Mouse (Mus musculus) megakaryocyte, embryonic 14.5 days (primary cell): ENCODE data around the gene Nacc2.

Source experiments
- FLI1 ChIP-seq: IDR thresholded peaks from 2 replicates; pipeline ENCODE4 v1.6.1; 2012; ENCODE audit warnings: low read length, inconsistent platforms, mixed read lengths
- GATA1 ChIP-seq: IDR thresholded peaks from 3 replicates; pipeline ENCODE4 v1.6.1; 2012; ENCODE audit warnings: mixed read lengths, low read length, inconsistent platforms, borderline replicate concordance

- TF ChIP-seq GATA1 (no peak), FLI1 (no peak)
These were observed 67.3 kb downstream of the Nacc2 start for GRCm38 (mm10) chr2:26055747-26056102.
